Mouse (Mus musculus) hindbrain, postnatal 0 days (tissue): ENCODE data around the gene Elk3. TPM values are rescaled to one million over a fixed set of nuclear protein-coding genes. Genes with fewer than 3 reads are reported as not detected.

Experiments
- ATAC-seq: fragments of 200-750 bp; cut with Nextera tagmentation; 2 replicates; pipeline ENCODE4 v1.8.0; 2017; ENCODE audit warnings: mild to moderate bottlenecking, moderate TSS enrichment, moderate library complexity
- DNase-seq: peaks from one replicate; pipeline ENCODE4 v3.0.0-alpha.2; 2015; ENCODE audit warnings: low spot score
- H3K27ac ChIP-seq: fragments of 300-500 bp; sonication (generic); 2 replicates; pipeline ENCODE4 v1.5.1; 2014; ENCODE audit warnings: mild to moderate bottlenecking
- H3K27me3 ChIP-seq: fragments of 300-500 bp; sonication (generic); 2 replicates; pipeline ENCODE4 v1.6.1; 2014; ENCODE audit warnings: low read length, mixed read lengths; ENCODE audit not compliant: insufficient read depth
- H3K36me3 ChIP-seq: fragments of 300-500 bp; sonication (generic); 2 replicates; pipeline ENCODE4 v1.6.1; 2014; ENCODE audit warnings: low read length, mixed read lengths; ENCODE audit not compliant: insufficient read depth
- H3K4me1 ChIP-seq: fragments of 300-500 bp; sonication (generic); 2 replicates; pipeline ENCODE4 v1.6.1; 2014; ENCODE audit warnings: antibody characterized with exemption, low read length, mixed read lengths; ENCODE audit not compliant: insufficient read depth
- H3K4me2 ChIP-seq: fragments of 300-500 bp; sonication (generic); 2 replicates; pipeline ENCODE4 v1.6.1; 2014; ENCODE audit warnings: low read depth, mild to moderate bottlenecking, low read length, moderate library complexity, mixed read lengths
- H3K4me3 ChIP-seq: fragments of 300-500 bp; sonication (generic); 2 replicates; pipeline ENCODE4 v1.5.1; 2014; ENCODE audit warnings: low read length
- H3K9ac ChIP-seq: fragments of 300-500 bp; sonication (generic); replicated peaks from 2 replicates; pipeline ENCODE4 v1.6.1; 2014; ENCODE audit warnings: mild to moderate bottlenecking, low read length, moderate library complexity, mixed read lengths
- H3K9me3 ChIP-seq: fragments of 300-500 bp; sonication (generic); 2 replicates; pipeline ENCODE4 v1.6.1; 2016; ENCODE audit warnings: low read length, mixed read lengths
- CTCF ChIP-seq: IDR thresholded peaks from 2 replicates; pipeline ENCODE4 v1.5.1; 2016; ENCODE audit warnings: antibody characterized with exemption, control low read depth, low read depth
- WGBS: fragments of 180-500 bp; shearing (Covaris S2); extraction: QIAGEN DNeasy Blood & Tissue Kit; methylation state at CpG from one replicate; pipeline ENCODE4 v1.1.7; 2014; 5-methylcytosine and 5-hydroxymethylcytosine counted together
- polyA plus RNA-seq: library from polyadenylated mRNA; unstranded; fragments of >200 nt; fragmentation: Nextera tagmentation; extraction: Ambion mirVana; gene quantifications from 2 replicates; pipeline ENCODE4 v1.2.1, GENCODE M21; 2015
- total RNA-seq: library from RNA; depleted of rRNA; stranded (reverse); fragments of >200 nt; gene quantifications from 2 replicates; pipeline ENCODE4 v1.2.3, GENCODE M21; 2014

Gene Elk3
- total and polyA plus RNA-seq, 2 experiments from 2014 or later, result 7.1 to 7.6 TPM

DNA sequence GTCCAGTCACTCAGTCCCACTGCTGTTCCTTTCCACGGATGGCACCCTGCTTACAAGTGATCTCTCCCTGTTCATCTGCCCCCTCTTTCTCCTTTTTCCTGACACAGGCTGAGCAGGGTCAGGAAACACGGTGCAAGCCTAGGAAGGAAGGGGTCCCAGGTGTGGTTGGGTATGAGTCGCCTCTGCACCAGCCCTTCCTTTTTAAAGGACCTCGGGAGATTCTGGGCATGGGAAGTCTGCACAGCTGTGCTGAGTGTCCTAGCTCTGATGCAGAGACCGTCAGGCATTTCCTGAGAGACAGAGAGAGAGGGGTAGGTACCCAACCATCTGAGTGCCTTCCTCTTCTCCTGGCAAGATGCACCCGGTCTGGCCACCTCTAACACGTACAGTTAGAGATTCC is 12.7 kb downstream of the Elk3 start:
- Histone ChIP-seq H3K36me3 (no peaks in the 10 kb centered on the region), H3K27me3 (no peaks in the 10 kb centered on the region), H3K4me1 (0 out of 2 replicates have a peak, but pooled peaks cover 7% of the 10 kb centered on the region), H3K4me3 (no peak overlapping the region), H3K9me3 (no peaks in the 10 kb centered on the region), H3K4me2 (no peak overlapping the region), H3K27ac (peak overlapping the region; percentile 16; the same call in 1 of the 2 replicates), H3K9ac (no peak overlapping the region)
- no peak; the same call in 1 of the 2 replicates for ATAC-seq
- WGBS, result 56% methylated on average over 7 of the region's 7 CpGs
- TF ChIP-seq CTCF, result no peak
- DNase-seq, result no peak

GRCm38 (mm10) chr10:93297774-93298173 is 13.2 kb downstream of the Elk3 start:
- H3K9me3 ChIP-seq, result no peaks in the 10 kb centered on the region
- no peaks in the 10 kb centered on the region for H3K27me3 ChIP-seq
- DNase-seq (no peak), ATAC-seq (no peak)
- TF ChIP-seq CTCF, result no peak
- H3K36me3 ChIP-seq, result no peaks in the 10 kb centered on the region
- WGBS, result 31% methylated on average over 5 of the region's 5 CpGs
- H3K4me3 ChIP-seq, result no peak overlapping the region
- H3K4me2 ChIP-seq, result no peak overlapping the region
- no peak overlapping the region for H3K27ac ChIP-seq
- H3K4me1 ChIP-seq, result 0 out of 2 replicates have a peak, but pooled peaks cover 7% of the 10 kb centered on the region
- no peak overlapping the region for H3K9ac ChIP-seq

GRCm38 (mm10) chr10:93294547-93295219 is 16.3 kb downstream of the Elk3 start:
- 0 out of 2 replicates have a peak, but pooled peaks cover 7% of the 10 kb centered on the region for H3K4me1 ChIP-seq
- WGBS, result 67% methylated on average over 20 of the region's 20 CpGs
- TF ChIP-seq CTCF, result no peak

DNA sequence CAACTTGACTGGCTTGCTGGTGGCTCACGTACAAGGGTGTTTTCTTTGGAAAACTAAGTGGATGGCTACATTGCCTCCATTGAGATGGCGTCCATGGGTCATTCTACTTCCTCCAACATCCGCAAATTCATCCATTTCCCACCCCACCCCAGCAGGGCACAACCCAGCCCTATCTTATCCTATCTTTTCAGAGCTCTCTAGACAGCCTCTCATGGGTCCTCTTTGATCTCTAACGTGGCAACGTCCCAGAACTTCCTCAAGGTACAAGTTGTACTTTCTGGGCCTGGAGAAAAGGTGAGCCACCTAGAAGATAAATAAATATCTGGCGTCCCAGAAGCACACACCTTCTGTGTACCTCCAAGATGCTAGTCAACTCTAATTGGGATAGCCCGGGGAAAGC is 17.3 kb downstream of the Elk3 start:
- no peak for DNase-seq
- H3K36me3 ChIP-seq, result no peaks in the 10 kb centered on the region
- no peak for TF ChIP-seq CTCF
- 74% methylated on average over 7 of the region's 7 CpGs for WGBS
- H3K27me3 ChIP-seq, result no peaks in the 10 kb centered on the region
- H3K27ac ChIP-seq, result 0 out of 2 replicates have a peak overlapping the region, but pooled peaks have one; percentile 22
- no peak overlapping the region for H3K4me3 ChIP-seq
- no peak overlapping the region for H3K4me2 ChIP-seq
- H3K4me1 ChIP-seq, result 0 out of 2 replicates have a peak, but pooled peaks cover 11% of the 10 kb centered on the region
- ATAC-seq, result no peak
- H3K9me3 ChIP-seq, result no peaks in the 10 kb centered on the region
- no peak overlapping the region for H3K9ac ChIP-seq

More at GRCm38 (mm10) chr10:93294547-93295219, 16.3 kb downstream of the Elk3 start:
- DNase-seq (no peak), ATAC-seq (no peak)
- Histone ChIP-seq H3K36me3 (no peaks in the 10 kb centered on the region), H3K9ac (no peak overlapping the region), H3K27ac (peak overlapping the region; percentile 22; the same call in 1 of the 2 replicates), H3K4me3 (no peak overlapping the region), H3K9me3 (no peaks in the 10 kb centered on the region), H3K4me2 (no peak overlapping the region), H3K27me3 (no peaks in the 10 kb centered on the region)

DNA sequence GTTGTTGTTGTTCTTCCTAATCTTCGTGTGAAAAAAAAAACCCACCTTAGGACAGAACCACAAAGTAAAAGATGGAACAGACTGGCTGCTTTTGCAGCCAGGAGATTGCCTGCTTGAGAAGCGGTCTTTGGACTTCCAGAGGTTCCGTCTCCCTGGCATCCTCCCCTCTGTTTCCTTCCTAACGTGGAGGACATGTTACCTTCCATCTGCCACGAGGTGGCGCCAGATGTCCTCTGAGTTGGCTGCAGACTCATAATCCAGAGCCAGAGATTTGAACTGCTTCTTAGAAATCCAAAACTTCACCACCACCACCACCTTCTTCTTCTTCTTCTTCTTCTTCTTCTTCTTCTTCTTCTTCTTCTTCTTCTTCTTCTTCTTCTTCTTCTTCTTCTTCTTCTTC is 19.1 kb downstream of the Elk3 start:
- Histone ChIP-seq H3K27ac (peak overlapping the region; percentile 51), H3K36me3 (no peaks in the 10 kb centered on the region), H3K4me2 (no peak overlapping the region), H3K4me3 (no peak overlapping the region), H3K9me3 (no peaks in the 10 kb centered on the region), H3K9ac (no peak overlapping the region), H3K4me1 (0 out of 2 replicates have a peak, but pooled peaks cover 11% of the 10 kb centered on the region), H3K27me3 (no peaks in the 10 kb centered on the region)
- DNase-seq (peak; percentile 95), ATAC-seq (peak; percentile 52; the same call in 1 of the 2 replicates)
- peak; percentile 87 for TF ChIP-seq CTCF
- WGBS, result 4% methylated on average over 6 of the region's 6 CpGs

DNA sequence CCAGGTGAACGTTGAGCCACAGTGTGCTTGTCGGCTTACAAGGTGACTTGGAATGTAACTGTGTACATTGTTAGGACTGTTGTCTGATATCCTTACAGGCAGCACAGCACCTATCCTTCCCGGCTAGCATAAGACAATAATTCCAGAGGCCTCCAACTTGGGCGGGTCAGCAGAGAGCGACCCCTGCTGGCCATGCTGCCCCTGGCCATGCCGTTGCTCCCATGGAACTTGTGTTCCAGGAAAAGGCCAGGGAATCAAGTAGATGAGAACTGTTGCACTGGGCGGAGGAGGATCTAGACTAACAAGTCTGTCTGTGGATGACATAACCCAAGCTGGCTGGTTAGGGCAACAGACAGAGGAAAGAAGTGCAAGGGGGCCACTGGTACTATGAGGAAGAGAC is 19.6 kb downstream of the Elk3 start:
- H3K27ac ChIP-seq, result peak overlapping the region; percentile 51
- no peaks in the 10 kb centered on the region for H3K27me3 ChIP-seq
- no peaks in the 10 kb centered on the region for H3K36me3 ChIP-seq
- TF ChIP-seq CTCF, result peak; percentile 84
- no peaks in the 10 kb centered on the region for H3K9me3 ChIP-seq
- H3K4me2 ChIP-seq, result no peak overlapping the region
- 37% methylated on average over 7 of the region's 7 CpGs for WGBS
- H3K4me3 ChIP-seq, result no peak overlapping the region
- no peak overlapping the region for H3K9ac ChIP-seq
- DNase-seq (peak; percentile 67), ATAC-seq (peak; percentile 52; the same call in 1 of the 2 replicates)
- H3K4me1 ChIP-seq, result 0 out of 2 replicates have a peak, but pooled peaks cover 11% of the 10 kb centered on the region

DNA sequence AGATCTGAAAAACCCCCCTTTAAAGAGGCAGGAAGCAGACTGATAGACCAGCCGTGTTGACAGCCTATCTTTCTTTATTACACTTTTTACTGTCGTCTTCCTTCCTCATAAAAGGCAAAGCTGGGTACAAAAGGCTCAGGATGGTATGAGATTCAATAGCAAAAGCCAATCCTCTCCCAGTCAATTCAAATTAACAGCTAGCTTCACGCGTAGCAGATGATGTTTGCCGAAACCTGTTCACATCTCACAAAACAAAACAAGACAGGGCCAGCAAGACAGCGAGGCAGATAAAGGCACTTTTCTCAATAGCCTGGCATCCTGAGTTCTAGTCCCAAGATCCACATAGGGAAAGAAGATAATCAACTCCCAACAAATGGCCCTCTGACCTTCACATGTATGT is 21.5 kb downstream of the Elk3 start:
- no peak for TF ChIP-seq CTCF
- no peak for DNase-seq
- H3K9ac ChIP-seq, result no peak overlapping the region
- H3K9me3 ChIP-seq, result no peaks in the 10 kb centered on the region
- ATAC-seq, result no peak
- H3K27ac ChIP-seq, result no peak overlapping the region
- H3K36me3 ChIP-seq, result no peaks in the 10 kb centered on the region
- WGBS, result 54% methylated on average over 6 of the region's 6 CpGs
- no peaks in the 10 kb centered on the region for H3K27me3 ChIP-seq
- 0 out of 2 replicates have a peak, but pooled peaks cover 10% of the 10 kb centered on the region for H3K4me1 ChIP-seq
- H3K4me3 ChIP-seq, result no peak overlapping the region
- no peak overlapping the region for H3K4me2 ChIP-seq
